Mouse (Mus musculus) monocyte, adult 5-6 weeks (primary cell): ENCODE data around the gene Haus6. TPM values are rescaled to one million over a fixed set of nuclear protein-coding genes. Genes with fewer than 3 reads are reported as not detected.

Source experiments
- ATAC-seq: fragments of 153-309, 156-312 bp; replicated peaks from 2 replicates; pipeline ENCODE4 v1.8.0; 2017; ENCODE audit warnings: mild to moderate bottlenecking; ENCODE audit not compliant: low TSS enrichment, insufficient number of reproducible peaks, severe bottlenecking, poor library complexity, low FRiP score
- total RNA-seq: library from RNA; stranded (forward); fragments of 200-1000, 200-491, 200-594 nt; gene quantifications from 3 replicates; pipeline ENCODE4 v1.2.3, GENCODE M21; 2017

Gene Haus6
- total RNA-seq, 1 experiment from 2014 or later = 16.0 TPM

GRCm38 (mm10) chr4:86576630-86577225 is 35.1 kb downstream of the Haus6 start:
- no peak for ATAC-seq

- ATAC-seq = no peak
These were observed 35.7 kb downstream of the Haus6 start for GRCm38 (mm10) chr4:86576120-86576541.

GRCm38 (mm10) chr4:86575283-86575983 is 36.4 kb downstream of the Haus6 start, which contains the start of gene Rraga:
TSS of gene Rraga (plus strand) at chr4:86575668.
- peak; percentile 87 for ATAC-seq

- no peak for ATAC-seq
These were observed 36.9 kb downstream of the Haus6 start for GRCm38 (mm10) chr4:86574939-86575282.

- ATAC-seq = no peak
These were observed 50.8 kb downstream of the Haus6 start for GRCm38 (mm10) chr4:86561061-86561460.

- no peak for ATAC-seq
These were observed 52.8 kb downstream of the Haus6 start for GRCm38 (mm10) chr4:86559006-86559405.

GRCm38 (mm10) chr4:86558228-86558627 is 53.6 kb downstream of the Haus6 start, which contains the start of gene Saxo1:
TSS of gene Saxo1 (minus strand) at chr4:86558328.
- ATAC-seq = no peak

GRCm38 (mm10) chr4:86557371-86557770 is 54.5 kb downstream of the Haus6 start:
- ATAC-seq = no peak

- ATAC-seq = no peak
These were observed 56.7 kb downstream of the Haus6 start for GRCm38 (mm10) chr4:86555035-86555707.

- 0 out of 2 replicates have a peak, but pooled peaks have one; percentile 27 for ATAC-seq
These were observed 63.5 kb downstream of the Haus6 start for GRCm38 (mm10) chr4:86548332-86548731.

- ATAC-seq = no peak
These were observed 66.2 kb downstream of the Haus6 start for GRCm38 (mm10) chr4:86545615-86546014.

GRCm38 (mm10) chr4:86543999-86544398 is 67.9 kb downstream of the Haus6 start:
- ATAC-seq = no peak

- ATAC-seq = no peak
These were observed 70.3 kb downstream of the Haus6 start for GRCm38 (mm10) chr4:86541573-86541972.

GRCm38 (mm10) chr4:86538936-86539335 is 72.9 kb downstream of the Haus6 start:
- ATAC-seq = no peak

GRCm38 (mm10) chr4:86537972-86538371 is 73.9 kb downstream of the Haus6 start:
- 0 out of 2 replicates have a peak, but pooled peaks have one; percentile 5 for ATAC-seq

GRCm38 (mm10) chr4:86534091-86534481 is 77.8 kb downstream of the Haus6 start:
- ATAC-seq = no peak

- no peak for ATAC-seq
These were observed 78.3 kb downstream of the Haus6 start for GRCm38 (mm10) chr4:86533406-86534090.

GRCm38 (mm10) chr4:86529161-86529560 is 82.7 kb downstream of the Haus6 start:
- ATAC-seq = no peak
